Mouse (Mus musculus) CH12.LX (cell line): ENCODE data around the gene Tmem50a. TPM values are rescaled to one million over a fixed set of nuclear protein-coding genes. Genes with fewer than 3 reads are reported as not detected.

ENCODE experiments used
- DNase-seq: peaks from one replicate; pipeline ENCODE4 v3.0.0-alpha.2; 2013; ENCODE audit errors: extremely low read depth
- H3K27ac ChIP-seq: 2 replicates; pipeline ENCODE4 v1.5.1; 2012; ENCODE audit warnings: low read depth, mild to moderate bottlenecking, control low read depth, moderate library complexity; ENCODE audit not compliant: insufficient read depth
- H3K27me3 ChIP-seq: replicated peaks from 2 replicates; pipeline ENCODE3; 2012; ENCODE audit warnings: inconsistent platforms
- H3K36me3 ChIP-seq, 2 experiments: replicated peaks in 1 of 2; 2 replicates each; pipeline versions ENCODE3 to v1.6.1; 2012; ENCODE audit warnings: inconsistent platforms in 1 of 2, low read length in 1 of 2, mild to moderate bottlenecking in 1 of 2, mixed read lengths in 1 of 2, moderate library complexity in 1 of 2; ENCODE audit not compliant: control insufficient read depth in 1 of 2, insufficient read depth in 1 of 2
- H3K4me1 ChIP-seq, 2 experiments: 2 replicates each; pipeline ENCODE4 v1.6.1; 2012; ENCODE audit warnings: inconsistent platforms in 1 of 2, moderate library complexity in 1 of 2; ENCODE audit not compliant: insufficient read depth in 2 of 2, control insufficient read depth in 1 of 2
- H3K4me2 ChIP-seq: 2 replicates; pipeline ENCODE4 v1.6.1; 2012; ENCODE audit warnings: low read depth, mild to moderate bottlenecking, control low read depth; ENCODE audit not compliant: poor library complexity, insufficient read depth, severe bottlenecking
- H3K4me3 ChIP-seq, 3 experiments: fragments of 150-350 bp in 1 of 3; sonication (generic) in 1 of 3; replicated peaks in 1 of 3; 2 replicates each; pipeline versions ENCODE3 to v1.5.1; 2011 to 2012; ENCODE audit warnings: low read depth in 2 of 3, low read length in 2 of 3, mild to moderate bottlenecking in 2 of 3, moderate library complexity in 2 of 3, control low read depth in 1 of 3, improper control_type of control experiment in 1 of 3, inconsistent platforms in 1 of 3, mixed read lengths in 1 of 3; ENCODE audit not compliant: poor library complexity in 1 of 3
- H3K79me2 ChIP-seq: replicated peaks from 2 replicates; pipeline ENCODE4 v1.6.1; 2012; ENCODE audit warnings: mild to moderate bottlenecking, moderate library complexity; ENCODE audit not compliant: control insufficient read depth, poor library complexity, insufficient read depth, severe bottlenecking; ENCODE audit errors: extremely low read depth
- H3K9ac ChIP-seq: 2 replicates; pipeline ENCODE4 v1.6.1; 2012; ENCODE audit warnings: low read depth, mild to moderate bottlenecking, control low read depth, moderate library complexity; ENCODE audit not compliant: insufficient read depth
- H3K9me3 ChIP-seq: replicated peaks from 2 replicates; pipeline ENCODE3; 2012; ENCODE audit warnings: low read length, inconsistent platforms, mixed read lengths
- BHLHE40 ChIP-seq: IDR thresholded peaks from 2 replicates; pipeline ENCODE4 v1.6.1; 2011; ENCODE audit warnings: mild to moderate bottlenecking, low read depth, low read length, improper control_type of control experiment
- CHD1 ChIP-seq: IDR thresholded peaks from 2 replicates; pipeline ENCODE4 v1.6.1; 2012; ENCODE audit warnings: low read depth, low read length, improper control_type of control experiment, inconsistent platforms
- CTCF ChIP-seq, 2 experiments: IDR thresholded peaks in 1 of 2; conservative IDR thresholded peaks in 1 of 2; 2 replicates each; pipeline ENCODE4 v1.5.1; 2011 to 2012; ENCODE audit warnings: low read depth in 2 of 2, low read length in 2 of 2, improper control_type of control experiment in 1 of 2, inconsistent platforms in 1 of 2, mild to moderate bottlenecking in 1 of 2, moderate library complexity in 1 of 2
- E2F4 ChIP-seq: IDR thresholded peaks from 2 replicates; pipeline ENCODE4 v1.6.1; 2011; ENCODE audit warnings: low read depth, low read length, improper control_type of control experiment; ENCODE audit not compliant: insufficient replicate concordance
- ELF1 ChIP-seq: IDR thresholded peaks from 2 replicates; pipeline ENCODE4 v1.6.1; 2014; ENCODE audit warnings: low read depth, mild to moderate bottlenecking, inconsistent platforms, low read length, improper control_type of control experiment
- EP300 ChIP-seq: IDR thresholded peaks from 2 replicates; pipeline ENCODE4 v1.6.1; 2011; ENCODE audit warnings: low read length, improper control_type of control experiment
- ETS1 ChIP-seq: conservative IDR thresholded peaks from 2 replicates; pipeline ENCODE4 v1.6.1; 2012; ENCODE audit warnings: low read depth, mild to moderate bottlenecking, inconsistent platforms, low read length, improper control_type of control experiment, moderate library complexity
- HCFC1 ChIP-seq: IDR thresholded peaks from 2 replicates; pipeline ENCODE4 v1.6.1; 2012; ENCODE audit warnings: low read depth, mild to moderate bottlenecking, inconsistent platforms, low read length, improper control_type of control experiment
- IRF4 ChIP-seq: IDR thresholded peaks from 2 replicates; pipeline ENCODE4 v1.6.1; 2014; ENCODE audit warnings: low read depth, mild to moderate bottlenecking, inconsistent platforms, low read length, improper control_type of control experiment
- JUN ChIP-seq: IDR thresholded peaks from 2 replicates; pipeline ENCODE4 v1.6.1; 2011; ENCODE audit warnings: low read depth, mild to moderate bottlenecking, low read length, improper control_type of control experiment, moderate library complexity; ENCODE audit not compliant: insufficient read depth
- JUND ChIP-seq: conservative IDR thresholded peaks from 2 replicates; pipeline ENCODE4 v1.6.1; 2011; ENCODE audit warnings: low read depth, low read length, improper control_type of control experiment
- MAZ ChIP-seq: IDR thresholded peaks from 2 replicates; pipeline ENCODE4 v1.6.1; 2012; ENCODE audit warnings: low read depth, mild to moderate bottlenecking, inconsistent platforms, low read length, improper control_type of control experiment, moderate library complexity
- MYC ChIP-seq: IDR thresholded peaks from 2 replicates; pipeline ENCODE4 v1.6.1; 2011; ENCODE audit warnings: low read depth, mild to moderate bottlenecking, improper control_type of control experiment, low read length
- NELFE ChIP-seq: IDR thresholded peaks from 2 replicates; pipeline ENCODE4 v1.6.1; 2011; ENCODE audit warnings: low read depth, low read length, improper control_type of control experiment
- POLR2A ChIP-seq: IDR thresholded peaks from 2 replicates; pipeline ENCODE4 v1.6.1; 2011; ENCODE audit warnings: low read depth, mild to moderate bottlenecking, improper control_type of control experiment, low read length
- RCOR1 ChIP-seq: conservative IDR thresholded peaks from 2 replicates; pipeline ENCODE4 v1.6.1; 2012; ENCODE audit warnings: low read depth, mild to moderate bottlenecking, inconsistent platforms, low read length, improper control_type of control experiment
- SIN3A ChIP-seq: IDR thresholded peaks from 2 replicates; pipeline ENCODE4 v1.6.1; 2012; ENCODE audit warnings: low read length, improper control_type of control experiment, inconsistent platforms
- TBP ChIP-seq: conservative IDR thresholded peaks from 2 replicates; pipeline ENCODE4 v1.6.1; 2011; ENCODE audit warnings: low read depth, low read length, improper control_type of control experiment
- TCF12 ChIP-seq: IDR thresholded peaks from 2 replicates; pipeline ENCODE4 v1.6.1; 2014; ENCODE audit warnings: low read depth, mild to moderate bottlenecking, inconsistent platforms, low read length, improper control_type of control experiment
- USF1 ChIP-seq: IDR thresholded peaks from 2 replicates; pipeline ENCODE4 v1.6.1; 2014; ENCODE audit warnings: low read depth, mild to moderate bottlenecking, inconsistent platforms, low read length, improper control_type of control experiment
- USF2 ChIP-seq: conservative IDR thresholded peaks from 2 replicates; pipeline ENCODE4 v1.6.1; 2011; ENCODE audit warnings: low read depth, low read length, improper control_type of control experiment
- ZC3H11A ChIP-seq: IDR thresholded peaks from 2 replicates; pipeline ENCODE4 v1.6.1; 2012; ENCODE audit warnings: low read depth, mild to moderate bottlenecking, inconsistent platforms, low read length, improper control_type of control experiment
- ZKSCAN1 ChIP-seq: IDR thresholded peaks from 2 replicates; pipeline ENCODE4 v1.6.1; 2012; ENCODE audit warnings: low read depth, inconsistent platforms, low read length, improper control_type of control experiment, borderline replicate concordance
- ZMIZ1 ChIP-seq: IDR thresholded peaks from 2 replicates; pipeline ENCODE4 v1.6.1; 2012; ENCODE audit warnings: low read depth, mild to moderate bottlenecking, inconsistent platforms, low read length, improper control_type of control experiment
- ZNF384 ChIP-seq: IDR thresholded peaks from 2 replicates; pipeline ENCODE4 v1.6.1; 2012; ENCODE audit warnings: low read depth, low read length, improper control_type of control experiment, inconsistent platforms
- dilution Hi-C: fragments of 300-500 bp; cut with MboI; formaldehyde crosslinking; loops from 2 replicates; pipeline ENCODE4 v1.14.3; 2020; ENCODE audit warnings: low sequenced_read_pairs; ENCODE audit not compliant: extremely low pct_unique_long_range_greater_than_20kb, extremely low pct_ligation_motif_present
- in situ Hi-C: fragments of 300-500 bp; cut with MboI; formaldehyde crosslinking; loops from 3 replicates; pipeline ENCODE4 v1.14.3; 2019; ENCODE audit warnings: low sequenced_read_pairs, low pct_ligation_motif_present, low pct_unique_long_range_greater_than_20kb, mixed read lengths
- polyA plus RNA-seq: library from polyadenylated mRNA; unstranded; fragments of >175 nt; gene quantifications from 2 replicates; pipeline ENCODE4 v1.2.1, GENCODE M21; 2012; ENCODE audit warnings: low read depth; ENCODE audit not compliant: insufficient read length
- total RNA-seq, 2 experiments: library from RNA; depleted of rRNA; stranded (reverse); fragments of 300-350 nt in 1 of 2; fragments of >200 nt in 1 of 2; gene quantifications; 2 replicates each; pipeline ENCODE4 v1.2.3; 2012 to 2014

Gene Tmem50a
- total and polyA plus RNA-seq, 3 experiments: 95.8 to 133 (median 131) TPM

DNA sequence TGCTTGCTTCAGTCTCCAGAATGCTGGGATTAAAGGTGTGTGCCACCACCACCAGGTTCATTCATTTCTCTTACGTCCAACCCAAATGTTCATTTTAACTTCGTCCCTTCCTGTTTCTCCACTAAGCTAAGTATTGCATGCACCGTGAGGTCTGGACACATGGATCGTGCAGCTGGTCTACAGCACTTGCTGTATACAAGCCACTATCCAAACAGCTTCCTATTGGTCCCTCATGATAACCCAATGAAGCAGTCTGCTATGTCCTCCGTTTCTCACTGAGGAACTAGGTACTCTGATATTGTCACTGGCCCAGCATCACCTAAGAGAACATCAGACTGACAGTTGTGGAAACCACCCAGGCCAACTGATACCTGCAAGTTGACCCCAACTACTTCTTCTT is 49.0 kb downstream of the Tmem50a start:
- no peak for DNase-seq
- H3K27ac ChIP-seq: no peak overlapping the region
- dilution Hi-C loops (no loop called here), in situ Hi-C loops (no loop called here)
- H3K27me3 ChIP-seq: peaks cover 38% of the 10 kb centered on the region
- no peaks in the 10 kb centered on the region for H3K36me3 ChIP-seq
- no peaks in the 10 kb centered on the region for H3K9me3 ChIP-seq
- no peaks in the 10 kb centered on the region for H3K79me2 ChIP-seq
- no peak overlapping the region for H3K9ac ChIP-seq
- TF ChIP-seq ETS1 (no peak), BHLHE40 (no peak), JUND (no peak), NELFE (no peak), RCOR1 (no peak), ZMIZ1 (no peak), JUN (no peak), ZKSCAN1 (no peak), EP300 (no peak), ELF1 (no peak), MAZ (no peak), SIN3A (no peak), HCFC1 (no peak), CTCF (conservative IDR thresholded peaks at IDR 0.05 in 1 of 2, IDR thresholded peaks at IDR 0.05 in 1 of 2; ENCODE audit: low read depth in 2 of 2, low read length in 2 of 2) (no peak), CHD1 (no peak), ZC3H11A (no peak)
- H3K4me3 ChIP-seq: no peak overlapping the region
- no peak overlapping the region for H3K4me2 ChIP-seq
- peaks cover 0 to 9% of the 10 kb centered on the region in 2 experiments; a peak in 2 of 4 replicates for H3K4me1 ChIP-seq

DNA sequence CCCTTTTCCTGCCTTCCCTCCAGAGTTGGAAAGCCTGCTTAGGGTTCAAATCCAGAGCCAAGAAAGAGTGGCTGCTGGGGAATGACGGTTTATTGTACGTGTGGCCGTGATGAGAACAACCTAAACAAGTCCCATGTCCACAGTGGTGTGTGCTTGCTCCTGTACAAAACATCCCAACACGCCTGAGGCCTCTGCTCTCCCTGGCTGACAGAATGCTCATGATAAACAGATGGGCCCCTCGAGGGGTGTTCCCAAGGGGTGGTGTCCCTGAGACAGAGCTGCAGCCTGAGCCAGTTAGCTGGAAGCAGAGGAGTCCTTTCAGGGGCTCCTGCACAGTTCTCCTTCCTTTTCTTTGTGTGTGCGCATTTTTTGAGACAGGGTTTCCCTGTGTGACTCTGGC is 49.5 kb downstream of the Tmem50a start:
- Histone ChIP-seq H3K9ac (no peak overlapping the region), H3K36me3 (no peaks in the 10 kb centered on the region), H3K4me1 (peaks cover 0 to 9% of the 10 kb centered on the region in 2 experiments; a peak in 2 of 4 replicates), H3K27me3 (peaks cover 36% of the 10 kb centered on the region), H3K27ac (no peak overlapping the region), H3K9me3 (no peaks in the 10 kb centered on the region), H3K79me2 (no peaks in the 10 kb centered on the region), H3K4me3 (no peak overlapping the region), H3K4me2 (no peak overlapping the region)
- DNase-seq: no peak
- in situ Hi-C loops (no loop called here), dilution Hi-C loops (no loop called here)
- TF ChIP-seq TCF12 (no peak), IRF4 (no peak), CTCF (conservative IDR thresholded peaks at IDR 0.05 in 1 of 2, IDR thresholded peaks at IDR 0.05 in 1 of 2; ENCODE audit: low read depth in 2 of 2, low read length in 2 of 2) (no peak), USF1 (no peak), CHD1 (no peak), ZC3H11A (no peak), USF2 (no peak), MYC (no peak), HCFC1 (no peak), TBP (no peak), E2F4 (no peak), BHLHE40 (no peak), POLR2A (no peak), ZNF384 (no peak)
